Mouse (Mus musculus) midbrain, postnatal 0 days (tissue): Measurements from ENCODE around the gene Pbxip1. TPM values are rescaled to one million over a fixed set of nuclear protein-coding genes. Genes with fewer than 3 reads are reported as not detected.

Experiments
- ATAC-seq: fragments of 200-750 bp; cut with Nextera tagmentation; 2 replicates; pipeline ENCODE4 v1.8.0; 2017; ENCODE audit warnings: moderate number of reproducible peaks, mild to moderate bottlenecking, moderate TSS enrichment, moderate library complexity; ENCODE audit not compliant: low FRiP score
- DNase-seq: peaks from one replicate; pipeline ENCODE4 v3.0.0-alpha.2; 2015; ENCODE audit warnings: low spot score
- H3K27ac ChIP-seq: fragments of 300-500 bp; sonication (generic); 2 replicates; pipeline ENCODE4 v1.5.1; 2014; ENCODE audit warnings: low read depth, mild to moderate bottlenecking, low read length, mixed read lengths
- H3K27me3 ChIP-seq: fragments of 300-500 bp; sonication (generic); 2 replicates; pipeline ENCODE4 v1.6.1; 2014; ENCODE audit warnings: low read length, control low read depth, mixed read lengths; ENCODE audit not compliant: insufficient read depth
- H3K36me3 ChIP-seq: fragments of 300-500 bp; sonication (generic); 2 replicates; pipeline ENCODE4 v1.6.1; 2014; ENCODE audit warnings: low read length, control low read depth, mixed read lengths; ENCODE audit not compliant: insufficient read depth
- H3K4me1 ChIP-seq: fragments of 300-500 bp; sonication (generic); 2 replicates; pipeline ENCODE4 v1.6.1; 2014; ENCODE audit warnings: mild to moderate bottlenecking, control low read depth, antibody characterized with exemption, low read length, mixed read lengths; ENCODE audit not compliant: insufficient read depth
- H3K4me2 ChIP-seq: fragments of 300-500 bp; sonication (generic); 2 replicates; pipeline ENCODE4 v1.6.1; 2014; ENCODE audit warnings: low read depth, mild to moderate bottlenecking, low read length, mixed read lengths; ENCODE audit not compliant: poor library complexity, severe bottlenecking
- H3K4me3 ChIP-seq: fragments of 300-500 bp; sonication (generic); 2 replicates; pipeline ENCODE4 v1.5.1; 2014; ENCODE audit warnings: low read depth, mild to moderate bottlenecking, low read length, moderate library complexity
- H3K9ac ChIP-seq: fragments of 300-500 bp; sonication (generic); replicated peaks from 2 replicates; pipeline ENCODE4 v1.6.1; 2014; ENCODE audit warnings: mild to moderate bottlenecking, low read length, moderate library complexity, mixed read lengths; ENCODE audit not compliant: poor library complexity, severe bottlenecking
- H3K9me3 ChIP-seq: fragments of 300-500 bp; sonication (generic); 2 replicates; pipeline ENCODE4 v1.6.1; 2016; ENCODE audit warnings: low read length, control low read depth
- CTCF ChIP-seq: IDR thresholded peaks from 2 replicates; pipeline ENCODE4 v1.5.1; 2016; ENCODE audit warnings: antibody characterized with exemption, mild to moderate bottlenecking
- WGBS: fragments of 180-500 bp; shearing (Covaris S2); extraction: QIAGEN DNeasy Blood & Tissue Kit; methylation state at CpG from one replicate; pipeline ENCODE4 v1.1.7; 2014; 5-methylcytosine and 5-hydroxymethylcytosine counted together
- polyA plus RNA-seq: library from polyadenylated mRNA; unstranded; fragments of >200 nt; fragmentation: Nextera tagmentation; extraction: Ambion mirVana; gene quantifications from 2 replicates; pipeline ENCODE4 v1.2.1, GENCODE M21; 2015
- total RNA-seq: library from RNA; depleted of rRNA; stranded (reverse); fragments of >200 nt; gene quantifications from 2 replicates; pipeline ENCODE4 v1.2.3, GENCODE M21; 2014

The Pbxip1 gene
- total and polyA plus RNA-seq, 2 experiments from 2014 or later = 18.5 to 21.8 TPM

DNA sequence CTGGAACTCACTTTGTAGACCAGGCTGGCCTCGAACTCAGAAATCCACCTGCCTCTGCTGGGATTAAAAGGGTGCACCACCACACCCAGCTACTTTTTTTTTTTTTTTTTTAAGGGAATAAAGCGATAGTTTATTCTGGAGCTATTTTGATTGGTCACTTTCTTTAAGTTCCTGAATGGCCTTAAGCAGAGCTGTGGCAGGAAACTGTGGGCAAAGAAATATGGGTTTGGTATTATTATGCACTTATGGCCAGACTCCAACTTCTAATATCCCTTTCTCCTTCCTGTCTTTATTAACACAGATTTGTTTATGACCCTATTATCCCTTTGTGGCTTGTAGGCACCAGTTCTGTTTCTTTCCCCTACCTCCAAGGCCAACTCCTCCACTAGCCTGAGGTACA, 16.1 kb upstream of the Pbxip1 start:
- H3K4me2 ChIP-seq = no peak overlapping the region
- H3K36me3 ChIP-seq = no peaks in the 10 kb centered on the region
- no peak overlapping the region for H3K9ac ChIP-seq
- DNase-seq (no peak), ATAC-seq (no peak)
- H3K4me3 ChIP-seq = no peak overlapping the region
- no peak overlapping the region for H3K27ac ChIP-seq
- no peaks in the 10 kb centered on the region for H3K9me3 ChIP-seq
- no peaks in the 10 kb centered on the region for H3K27me3 ChIP-seq
- H3K4me1 ChIP-seq = no peaks in the 10 kb centered on the region
- TF ChIP-seq CTCF = no peak
- WGBS = 65% methylated on average over 2 of the region's 2 CpGs

GRCm38 (mm10) chr3:89421002-89421774, 15.3 kb upstream of the Pbxip1 start:
- no peaks in the 10 kb centered on the region for H3K9me3 ChIP-seq
- peak overlapping the region; percentile 60 for H3K4me2 ChIP-seq
- no peak for TF ChIP-seq CTCF
- WGBS = 6% methylated on average over 10 of the region's 11 CpGs
- H3K36me3 ChIP-seq = no peaks in the 10 kb centered on the region
- peak overlapping the region; percentile 35 for H3K4me3 ChIP-seq
- H3K27me3 ChIP-seq = no peaks in the 10 kb centered on the region
- H3K9ac ChIP-seq = peak overlapping the region; percentile 51
- ATAC-seq (peak; percentile 39; the same call in 1 of the 2 replicates), DNase-seq (peak; percentile 82)
- no peaks in the 10 kb centered on the region for H3K4me1 ChIP-seq
- no peak overlapping the region for H3K27ac ChIP-seq

GRCm38 (mm10) chr3:89421810-89422473, 14.6 kb upstream of the Pbxip1 start:
- DNase-seq (peak; percentile 21), ATAC-seq (no peak)
- Histone ChIP-seq H3K9me3 (no peaks in the 10 kb centered on the region), H3K4me3 (peak overlapping the region; percentile 35), H3K4me2 (peak overlapping the region; percentile 60), H3K27ac (no peak overlapping the region; the same call in 1 of the 2 replicates), H3K9ac (peak overlapping the region; percentile 51), H3K36me3 (no peaks in the 10 kb centered on the region; the same call in 1 of the 2 replicates), H3K27me3 (no peaks in the 10 kb centered on the region), H3K4me1 (no peaks in the 10 kb centered on the region)
- TF ChIP-seq CTCF = no peak
- 12% methylated on average over 22 of the region's 22 CpGs for WGBS

DNA sequence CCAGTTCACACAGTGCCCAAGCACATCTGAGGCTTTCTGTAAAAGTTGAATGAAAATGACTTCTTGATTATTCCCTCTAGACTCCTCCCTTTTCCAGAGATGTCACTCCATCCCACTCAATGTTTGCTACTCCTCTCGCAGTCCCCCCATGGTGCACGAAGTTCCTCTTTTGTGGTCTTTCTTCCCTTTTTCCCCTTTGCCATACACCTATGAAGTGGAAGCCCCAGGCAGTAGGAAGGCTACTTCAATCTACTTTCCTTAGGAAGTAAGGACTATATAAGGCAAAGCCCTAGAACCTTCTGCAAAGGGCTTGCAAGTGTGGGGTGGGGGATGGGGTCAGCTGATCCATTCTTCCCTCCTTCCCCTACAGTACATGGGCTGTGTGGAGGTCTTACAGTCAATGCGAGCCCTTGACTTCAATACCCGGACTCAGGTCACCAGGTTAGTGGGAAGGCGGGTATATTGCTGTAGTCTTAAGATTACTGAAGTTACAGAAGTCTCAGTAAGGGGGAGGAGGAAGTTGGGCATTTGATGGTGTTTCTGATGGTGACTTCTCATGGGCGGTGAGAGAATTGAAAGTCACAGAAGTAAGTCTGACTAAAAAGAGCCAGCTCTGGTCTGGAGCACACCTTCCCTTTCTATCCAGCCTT, 13.8 kb upstream of the Pbxip1 start:
- Histone ChIP-seq H3K36me3 (peaks cover 4% of the 10 kb centered on the region; the same call in 1 of the 2 replicates), H3K9ac (0 out of 2 replicates have a peak overlapping the region, but pooled peaks have one; percentile 51), H3K4me2 (peak overlapping the region; percentile 60), H3K27ac (no peak overlapping the region), H3K9me3 (no peaks in the 10 kb centered on the region), H3K4me3 (no peak overlapping the region), H3K27me3 (no peaks in the 10 kb centered on the region), H3K4me1 (no peaks in the 10 kb centered on the region)
- no peak for TF ChIP-seq CTCF
- DNase-seq = no peak
- 76% methylated on average over 6 of the region's 6 CpGs for WGBS
- no peak for ATAC-seq

DNA sequence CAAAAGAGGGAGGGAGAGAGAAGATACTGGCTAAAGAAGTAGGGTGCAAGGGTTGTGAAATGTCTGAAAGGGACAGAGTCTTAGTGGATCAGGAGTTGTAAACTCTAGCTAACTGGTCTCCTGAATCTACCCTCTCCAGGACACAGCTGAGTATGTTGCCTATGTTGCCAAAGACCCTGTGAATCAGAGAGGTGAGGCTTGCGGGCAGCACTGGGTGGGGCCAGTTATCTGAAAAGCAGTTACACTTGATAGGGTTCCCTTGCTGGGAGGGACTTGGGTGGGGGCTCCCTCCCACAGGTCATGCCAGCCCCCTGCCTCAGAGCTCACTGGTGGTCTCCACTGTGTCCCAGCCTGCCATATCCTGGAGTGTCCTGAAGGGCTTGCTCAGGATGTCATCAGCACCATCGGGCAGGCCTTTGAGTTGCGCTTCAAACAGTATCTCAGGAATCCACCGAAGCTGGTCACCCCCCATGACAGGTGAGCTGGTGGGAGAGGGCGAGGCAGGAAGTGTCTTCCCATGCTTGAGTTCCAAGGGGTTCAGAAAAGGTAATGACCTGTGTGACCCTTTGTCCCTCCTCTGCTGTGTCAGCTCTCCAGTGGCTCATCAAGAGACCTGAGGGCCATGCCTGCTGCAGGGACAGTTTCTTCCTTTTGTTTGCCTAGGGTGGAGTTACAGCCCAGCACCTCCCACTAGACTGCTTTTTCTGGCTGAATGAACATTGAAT, 11.9 kb upstream of the Pbxip1 start:
- no peak overlapping the region for H3K9ac ChIP-seq
- no peaks in the 10 kb centered on the region for H3K27me3 ChIP-seq
- H3K36me3 ChIP-seq = peaks cover 4% of the 10 kb centered on the region; the same call in 1 of the 2 replicates
- ATAC-seq = no peak
- no peak overlapping the region for H3K4me3 ChIP-seq
- H3K9me3 ChIP-seq = no peaks in the 10 kb centered on the region
- TF ChIP-seq CTCF = no peak
- WGBS = 90% methylated on average over 5 of the region's 5 CpGs
- DNase-seq = no peak
- no peak overlapping the region for H3K4me2 ChIP-seq
- no peaks in the 10 kb centered on the region for H3K4me1 ChIP-seq
- no peak overlapping the region for H3K27ac ChIP-seq
